Mouse (Mus musculus) spleen, adult 2 months (tissue): Measurements from ENCODE around the gene Krt71. TPM values are rescaled to one million over a fixed set of nuclear protein-coding genes. Genes with fewer than 3 reads are reported as not detected.

Experiments used
- DNase-seq, 2 experiments: peaks; one replicate each; pipeline versions ENCODE4 v3.0.0 to v3.0.0-alpha.2; 2012 to 2021; ENCODE audit warnings: low spot score in 2 of 2, low read depth in 1 of 2
- H3K27ac ChIP-seq: fragments of 200-500 bp; 2 replicates; pipeline ENCODE4 v1.5.1; 2012; ENCODE audit warnings: low read length, inconsistent platforms; ENCODE audit not compliant: insufficient read depth
- H3K27me3 ChIP-seq: fragments of 200-500 bp; 2 replicates; pipeline ENCODE4 v1.6.1; 2012; ENCODE audit warnings: mild to moderate bottlenecking, moderate library complexity, low read length, inconsistent platforms; ENCODE audit not compliant: control insufficient read depth, insufficient read depth
- H3K36me3 ChIP-seq: fragments of 200-500 bp; 2 replicates; pipeline ENCODE4 v1.6.1; 2012; ENCODE audit warnings: mild to moderate bottlenecking, low read length, inconsistent platforms; ENCODE audit not compliant: control insufficient read depth, insufficient read depth
- H3K4me1 ChIP-seq: fragments of 200-500 bp; 2 replicates; pipeline ENCODE4 v1.6.1; 2011; ENCODE audit warnings: inconsistent platforms; ENCODE audit not compliant: control insufficient read depth, insufficient read depth, insufficient read length
- H3K4me3 ChIP-seq: fragments of 200-500 bp; 2 replicates; pipeline ENCODE4 v1.5.1; 2011; ENCODE audit warnings: mild to moderate bottlenecking, inconsistent platforms; ENCODE audit not compliant: insufficient read depth, insufficient read length; ENCODE audit errors: extremely low read depth
- CTCF ChIP-seq: fragments of 200-500 bp; IDR thresholded peaks from 2 replicates; pipeline ENCODE4 v1.5.1; 2011; ENCODE audit warnings: mild to moderate bottlenecking, inconsistent platforms; ENCODE audit not compliant: insufficient read depth, insufficient read length, insufficient replicate concordance; ENCODE audit errors: extremely low read depth
- POLR2A ChIP-seq: fragments of 200-500 bp; IDR thresholded peaks from 2 replicates; pipeline ENCODE4 v1.6.1; 2011; ENCODE audit warnings: low read depth, low read length, inconsistent platforms
- WGBS: fragments of 180-500 bp; shearing (Covaris S2); methylation state at CpG from one replicate; pipeline ENCODE4 v1.1.7; 2018; 5-methylcytosine and 5-hydroxymethylcytosine counted together
- polyA plus RNA-seq: library from polyadenylated mRNA; depleted of rRNA; stranded (reverse); fragments of >200 nt; gene quantifications from 2 replicates; pipeline ENCODE4 v1.2.3, GENCODE M21; 2012

Krt71 gene
- polyA plus RNA-seq, 1 experiment, result not detected

GRCm38 (mm10) chr15:101737786-101738185, 5.1 kb downstream of the Krt71 start:
- WGBS, result 85% methylated on average over 7 of the region's 7 CpGs
- no peak for DNase-seq

DNA sequence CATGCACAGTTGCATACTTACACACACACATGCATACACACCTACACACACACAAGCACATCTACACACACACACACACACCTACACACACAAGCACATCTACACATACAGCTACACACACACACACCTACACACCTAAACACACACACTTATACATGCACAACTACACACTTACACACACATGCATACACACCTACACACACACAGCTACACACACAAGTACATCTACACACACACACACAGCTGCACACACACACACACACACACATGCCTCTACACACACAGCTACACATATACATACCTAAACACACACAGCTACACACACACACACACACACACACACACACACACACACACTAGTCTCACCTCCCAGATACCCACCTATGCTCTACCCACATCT, 12.3 kb downstream of the Krt71 start:
- Histone ChIP-seq H3K27ac (no peak overlapping the region), H3K4me3 (no peak overlapping the region), H3K4me1 (no peaks in the 10 kb centered on the region), H3K27me3 (no peaks in the 10 kb centered on the region), H3K36me3 (no peaks in the 10 kb centered on the region)
- DNase-seq, result no peak
- no peak for TF ChIP-seq POLR2A
- TF ChIP-seq CTCF, result no peak

More at GRCm38 (mm10) chr15:101737786-101738185, 5.1 kb downstream of the Krt71 start:
- Histone ChIP-seq H3K36me3 (no peaks in the 10 kb centered on the region), H3K4me1 (no peaks in the 10 kb centered on the region), H3K27me3 (no peaks in the 10 kb centered on the region), H3K4me3 (no peak overlapping the region), H3K27ac (no peak overlapping the region)
- TF ChIP-seq POLR2A, result no peak
- TF ChIP-seq CTCF, result no peak

- no peak for DNase-seq
- no peaks in the 10 kb centered on the region for H3K27me3 ChIP-seq
- H3K36me3 ChIP-seq, result no peaks in the 10 kb centered on the region
- no peak for TF ChIP-seq CTCF
- no peak for TF ChIP-seq POLR2A
- WGBS, result 43% methylated on average over 5 of the region's 5 CpGs
- no peaks in the 10 kb centered on the region for H3K4me1 ChIP-seq
- H3K27ac ChIP-seq, result no peak overlapping the region
- no peak overlapping the region for H3K4me3 ChIP-seq
Observed at GRCm38 (mm10) chr15:101724686-101725085, 18.2 kb downstream of the Krt71 start.

DNA sequence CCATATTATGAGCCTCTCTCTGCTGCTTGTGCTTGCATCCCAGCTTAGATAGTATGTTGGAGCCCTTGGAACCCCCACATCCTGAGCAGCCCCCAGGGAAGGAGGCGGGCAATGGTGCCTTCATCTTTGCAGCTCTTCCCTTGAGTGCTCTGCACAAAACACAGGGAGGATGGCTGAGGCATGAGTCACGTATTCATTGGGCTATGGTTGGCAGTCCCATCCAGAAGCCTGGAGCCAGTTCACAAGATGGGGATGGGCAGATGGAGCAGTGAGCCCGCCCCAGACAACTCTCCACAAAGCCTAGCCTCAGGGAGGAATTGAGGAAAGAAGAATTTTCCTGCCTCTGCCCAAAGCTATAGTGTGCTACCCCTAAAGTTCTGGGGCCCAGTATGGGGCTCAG, 27.1 kb downstream of the Krt71 start:
- no peak for TF ChIP-seq POLR2A
- Histone ChIP-seq H3K36me3 (no peaks in the 10 kb centered on the region), H3K27me3 (no peaks in the 10 kb centered on the region), H3K27ac (no peak overlapping the region), H3K4me3 (no peak overlapping the region), H3K4me1 (no peaks in the 10 kb centered on the region)
- 64% methylated on average over 3 of the region's 3 CpGs for WGBS
- DNase-seq, result no peak

DNA sequence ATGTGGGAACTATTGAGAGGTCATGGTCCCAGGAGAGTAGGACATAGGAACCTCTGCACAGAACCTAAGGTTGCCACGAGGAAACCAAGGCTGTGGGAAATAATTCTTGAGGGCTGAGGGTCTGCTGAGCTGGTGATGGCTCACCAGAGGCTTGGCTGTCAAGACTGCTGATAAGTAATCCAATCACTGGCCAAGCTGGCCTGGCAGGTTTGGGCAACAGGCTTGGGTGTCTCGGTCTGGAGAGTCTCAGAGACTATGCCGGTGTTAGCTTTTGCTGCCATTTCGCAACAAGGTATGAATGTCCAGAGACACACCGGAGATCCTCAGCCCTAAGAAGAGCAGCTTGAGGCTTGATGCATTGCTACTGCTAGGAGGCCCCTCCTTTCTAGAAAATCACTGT, 28.6 kb downstream of the Krt71 start:
- no peak overlapping the region for H3K4me3 ChIP-seq
- WGBS, result 82% methylated on average over 5 of the region's 5 CpGs
- no peaks in the 10 kb centered on the region for H3K27me3 ChIP-seq
- no peak for DNase-seq
- TF ChIP-seq POLR2A (no peak), CTCF (no peak)
- H3K36me3 ChIP-seq, result no peaks in the 10 kb centered on the region
- H3K27ac ChIP-seq, result no peak overlapping the region
- no peaks in the 10 kb centered on the region for H3K4me1 ChIP-seq

- 82% methylated on average over 8 of the region's 8 CpGs for WGBS
- TF ChIP-seq CTCF (no peak), POLR2A (no peak)
- no peak for DNase-seq
Observed at GRCm38 (mm10) chr15:101713731-101714130, 29.2 kb downstream of the Krt71 start.

DNA sequence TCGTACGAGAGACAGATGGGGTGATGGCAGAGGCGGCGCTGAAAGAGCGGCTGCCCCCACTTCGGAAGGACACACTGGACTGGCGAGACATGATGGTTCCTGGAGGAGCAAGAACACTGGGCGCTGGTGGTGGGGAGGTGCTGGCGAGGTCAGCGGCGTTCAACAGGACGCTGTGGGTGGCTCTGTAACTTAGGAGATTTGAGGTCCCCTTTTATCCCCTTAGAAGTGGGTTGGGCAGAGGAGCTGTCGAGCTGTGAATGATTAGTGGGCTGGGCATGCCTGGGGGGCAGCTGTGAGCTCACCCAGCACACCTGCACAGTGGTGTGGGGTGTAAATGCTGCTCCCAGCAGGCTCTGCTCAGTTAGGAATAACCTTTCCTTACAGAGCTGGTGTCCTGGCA, 30.2 kb downstream of the Krt71 start, which contains the start of gene Krt5:
Krt5 (minus strand) TSS at position 179 of the 400 bp plus-strand sequence.
- Histone ChIP-seq H3K36me3 (no peaks in the 10 kb centered on the region), H3K27ac (no peak within 1 kb of the TSS), H3K4me1 (no peaks in the 10 kb centered on the region), H3K4me3 (no peak within 1 kb of the TSS), H3K27me3 (no peaks in the 10 kb centered on the region)
- 73% methylated on average over 13 of the region's 13 CpGs for WGBS
- no peak for TF ChIP-seq CTCF
- no peak for TF ChIP-seq POLR2A
- no peak for DNase-seq

More at GRCm38 (mm10) chr15:101713731-101714130, 29.2 kb downstream of the Krt71 start:
- H3K27ac ChIP-seq, result no peak overlapping the region
- H3K36me3 ChIP-seq, result no peaks in the 10 kb centered on the region
- no peaks in the 10 kb centered on the region for H3K27me3 ChIP-seq
- H3K4me1 ChIP-seq, result no peaks in the 10 kb centered on the region
- H3K4me3 ChIP-seq, result no peak overlapping the region

GRCm38 (mm10) chr15:101708683-101709082, 34.2 kb downstream of the Krt71 start:
- no peak overlapping the region for H3K4me3 ChIP-seq
- H3K36me3 ChIP-seq, result no peaks in the 10 kb centered on the region
- TF ChIP-seq CTCF (no peak), POLR2A (no peak)
- no peaks in the 10 kb centered on the region for H3K4me1 ChIP-seq
- 67% methylated on average over 11 of the region's 11 CpGs for WGBS
- H3K27me3 ChIP-seq, result no peaks in the 10 kb centered on the region
- H3K27ac ChIP-seq, result no peak overlapping the region
- no peak for DNase-seq
